Mouse (Mus musculus) natural killer cell, adult 2 months (primary cell): ENCODE measurements around the gene Synpo2.

Source experiments
- DNase-seq, 2 experiments: peaks; one replicate each; pipeline ENCODE4 v3.0.0; 2022; ENCODE audit warnings: low spot score in 2 of 2

Synpo2 gene

GRCm38 (mm10) chr3:123205065-123205464, 30.9 kb downstream of the Synpo2 start:
- no peak for DNase-seq

DNA sequence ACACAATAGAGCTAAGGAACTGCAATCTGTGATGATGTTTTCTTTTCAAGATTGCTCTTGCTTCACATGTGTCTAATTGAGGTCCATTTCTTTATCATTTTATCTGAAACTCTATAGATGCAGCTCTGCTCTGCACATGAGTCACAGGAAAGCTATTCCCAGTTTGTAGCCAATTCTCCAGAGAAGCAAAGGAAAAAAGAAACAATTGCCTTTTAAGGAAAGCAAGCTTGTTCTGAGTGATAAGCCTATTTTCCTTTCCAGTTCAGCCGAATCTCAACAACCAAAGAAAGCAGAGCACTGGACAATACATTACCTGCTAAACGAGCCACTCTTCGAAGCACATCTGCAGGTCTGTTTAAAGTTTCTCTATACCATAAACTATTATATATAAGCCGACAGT, 31.3 kb downstream of the Synpo2 start:
- no peak for DNase-seq

DNA sequence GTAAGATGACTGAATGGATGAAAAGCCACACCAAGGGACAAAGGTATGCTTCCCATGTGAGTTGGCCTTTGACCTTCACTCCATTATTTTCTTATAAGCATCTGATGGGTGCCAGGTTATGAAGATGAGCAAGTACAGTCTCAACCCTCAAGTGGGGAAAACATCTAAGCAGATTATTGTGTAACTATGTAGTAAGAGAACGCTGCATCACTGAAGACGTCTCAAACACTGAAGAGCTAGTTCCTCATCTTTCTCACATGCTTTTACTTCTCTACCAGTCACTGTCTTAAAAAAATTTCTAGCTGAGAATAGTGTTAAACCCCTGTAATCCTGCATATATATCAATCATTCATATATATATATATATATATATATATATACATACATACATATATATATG, 34.2 kb downstream of the Synpo2 start:
- no peak for DNase-seq

- no peak for DNase-seq
These were observed 42.2 kb downstream of the Synpo2 start for GRCm38 (mm10) chr3:123193740-123194139.

GRCm38 (mm10) chr3:123191602-123192001, 44.3 kb downstream of the Synpo2 start:
- DNase-seq = no peak

DNA sequence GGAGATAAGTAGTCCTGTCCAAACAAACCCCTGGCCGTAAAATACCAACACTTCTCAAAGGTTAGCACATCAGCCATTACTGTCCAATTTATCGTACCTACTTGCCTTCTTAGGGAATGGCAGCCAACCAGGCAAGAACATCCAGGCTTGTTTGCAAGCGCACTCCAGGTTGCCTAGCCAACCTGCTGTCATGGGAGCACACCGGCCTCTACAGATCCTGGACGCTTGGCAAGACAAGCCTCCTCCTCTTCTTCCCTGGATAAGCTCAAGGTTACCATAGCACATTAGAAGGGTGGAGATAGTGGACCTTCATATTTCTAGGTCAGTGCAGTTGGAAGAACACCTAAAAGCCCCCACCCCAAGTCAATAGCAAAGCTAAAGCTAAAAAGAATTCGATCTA, 45.6 kb downstream of the Synpo2 start:
- no peak for DNase-seq

- DNase-seq = no peak
These were observed 46.1 kb downstream of the Synpo2 start for GRCm38 (mm10) chr3:123189826-123190225.

GRCm38 (mm10) chr3:123188616-123189230, 47.2 kb downstream of the Synpo2 start:
- no peak for DNase-seq

DNA sequence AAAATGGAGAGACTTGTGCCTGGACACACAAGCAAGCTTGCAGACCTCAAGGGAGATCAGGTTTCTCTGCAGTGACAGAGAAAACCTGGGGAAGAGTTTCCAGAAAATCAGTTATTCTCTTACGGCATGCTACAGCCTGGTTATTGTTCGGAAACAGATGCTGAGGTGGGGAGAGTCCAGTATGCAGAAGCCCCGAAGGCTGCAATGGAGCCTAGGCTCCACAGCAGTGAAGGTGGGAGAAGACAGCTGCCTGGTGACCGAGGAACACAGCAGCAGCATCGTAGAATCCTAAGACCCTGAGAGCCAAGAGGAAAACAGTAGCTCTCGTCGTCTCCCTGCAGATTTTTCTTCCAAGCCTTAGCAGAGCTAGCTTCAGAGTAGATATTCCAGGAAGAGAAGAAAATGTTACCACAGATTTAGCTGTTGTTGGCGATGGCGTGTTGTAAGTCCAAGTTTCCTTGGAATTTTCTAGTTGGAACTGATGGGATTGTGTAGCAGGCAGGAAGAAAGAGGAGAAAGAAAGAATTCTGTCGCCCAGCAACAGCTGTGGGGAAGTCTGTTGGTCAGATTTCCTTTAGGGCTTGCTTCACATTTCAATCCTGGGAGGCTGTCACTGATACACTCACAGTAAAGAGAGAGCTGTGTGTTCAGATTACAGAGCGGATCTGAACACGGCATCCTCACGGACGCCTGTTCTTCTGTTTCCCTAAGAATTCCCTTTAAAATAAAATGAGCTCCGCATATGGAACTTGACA, 48.4 kb downstream of the Synpo2 start:
- DNase-seq = no peak

DNA sequence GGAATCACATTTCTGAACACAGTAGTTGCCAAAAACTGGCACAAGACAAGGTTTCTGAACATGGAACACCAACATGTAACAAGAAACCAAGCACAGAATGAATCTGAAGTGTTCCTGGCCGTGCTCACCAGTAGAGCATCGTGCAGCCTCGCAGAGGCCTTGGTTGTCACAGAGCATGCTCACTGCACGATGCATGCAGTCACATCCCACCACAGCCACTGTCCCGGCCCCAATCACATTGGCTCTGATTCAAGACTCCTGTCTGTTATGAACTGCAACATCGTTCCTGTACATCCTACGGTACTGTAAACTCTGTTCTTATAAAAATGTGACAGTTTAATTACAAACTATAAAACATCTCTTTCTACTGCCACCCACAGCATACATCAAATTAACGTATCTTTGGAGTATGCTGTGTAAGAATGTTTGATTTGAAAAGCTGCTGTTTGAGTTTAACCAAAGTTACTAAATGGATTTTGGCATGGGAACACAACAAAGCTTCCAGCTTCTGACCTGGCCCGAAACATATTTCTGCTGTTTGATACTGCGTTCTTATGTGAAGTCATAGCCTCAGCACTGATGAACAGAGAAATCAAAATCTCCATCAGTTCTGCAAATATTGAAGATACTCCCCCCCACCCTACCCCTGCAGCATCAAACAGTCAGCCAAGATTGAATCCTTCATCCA, 50.6 kb downstream of the Synpo2 start:
- no peak for DNase-seq

DNA sequence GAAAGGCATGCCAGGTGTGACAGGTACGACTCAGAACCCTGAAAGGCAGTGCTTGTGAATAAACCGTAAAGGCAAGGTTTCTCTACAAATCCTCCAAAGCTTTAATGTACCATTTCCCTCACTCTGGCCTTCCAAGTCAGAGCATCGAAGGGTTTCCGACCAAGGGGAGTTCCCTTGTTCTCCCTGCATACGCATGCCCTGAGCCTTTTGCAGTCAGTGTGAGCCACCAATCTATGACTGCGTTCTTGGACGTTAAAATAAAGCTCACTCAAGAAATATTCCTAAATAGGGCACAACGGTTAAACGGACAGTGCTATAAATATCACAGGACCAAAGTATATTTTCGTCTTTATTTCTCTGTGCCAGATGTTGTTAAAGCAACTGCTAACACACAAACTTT, 51.7 kb downstream of the Synpo2 start:
- no peak for DNase-seq

DNA sequence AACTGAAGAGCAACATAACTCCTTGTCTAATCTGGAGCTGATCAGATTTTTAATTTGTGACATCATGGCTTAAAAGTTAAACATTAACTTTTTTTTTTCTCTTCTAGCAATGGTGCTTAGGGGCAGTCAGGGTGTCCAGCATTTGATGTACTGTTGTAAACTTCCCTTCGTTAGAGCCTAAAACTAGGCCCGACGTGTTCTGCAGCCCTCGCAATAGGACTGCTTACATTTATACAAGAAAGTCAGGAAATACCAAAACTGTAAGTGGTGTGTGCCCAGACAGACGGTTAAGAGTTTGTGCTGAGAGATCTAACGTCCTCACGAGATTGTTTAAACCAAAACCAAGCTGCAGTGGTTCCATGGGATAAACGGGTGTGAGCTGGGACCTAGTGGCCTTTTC, 56.4 kb downstream of the Synpo2 start:
- no peak for DNase-seq

- DNase-seq = no peak
These were observed 56.9 kb downstream of the Synpo2 start for GRCm38 (mm10) chr3:123179041-123179440.

DNA sequence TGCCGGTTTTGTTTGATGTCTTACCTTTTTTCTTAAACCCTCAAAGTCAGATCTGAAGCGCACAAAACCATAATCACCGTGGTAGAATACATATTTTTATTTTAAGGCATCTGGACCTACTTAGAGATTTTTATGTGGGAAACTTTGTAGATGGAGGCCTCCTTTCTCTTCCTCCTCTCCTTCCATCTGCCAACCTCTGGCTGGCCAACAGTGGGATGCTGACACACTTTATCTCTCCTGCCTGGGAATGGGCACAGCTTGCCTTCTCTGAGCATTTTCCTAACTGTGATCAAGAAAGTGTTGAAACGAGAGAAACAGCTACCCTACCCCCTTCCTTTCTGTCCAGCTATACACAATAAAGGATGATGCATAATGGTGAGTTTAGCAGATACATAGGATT, 57.5 kb downstream of the Synpo2 start:
- no peak for DNase-seq

DNA sequence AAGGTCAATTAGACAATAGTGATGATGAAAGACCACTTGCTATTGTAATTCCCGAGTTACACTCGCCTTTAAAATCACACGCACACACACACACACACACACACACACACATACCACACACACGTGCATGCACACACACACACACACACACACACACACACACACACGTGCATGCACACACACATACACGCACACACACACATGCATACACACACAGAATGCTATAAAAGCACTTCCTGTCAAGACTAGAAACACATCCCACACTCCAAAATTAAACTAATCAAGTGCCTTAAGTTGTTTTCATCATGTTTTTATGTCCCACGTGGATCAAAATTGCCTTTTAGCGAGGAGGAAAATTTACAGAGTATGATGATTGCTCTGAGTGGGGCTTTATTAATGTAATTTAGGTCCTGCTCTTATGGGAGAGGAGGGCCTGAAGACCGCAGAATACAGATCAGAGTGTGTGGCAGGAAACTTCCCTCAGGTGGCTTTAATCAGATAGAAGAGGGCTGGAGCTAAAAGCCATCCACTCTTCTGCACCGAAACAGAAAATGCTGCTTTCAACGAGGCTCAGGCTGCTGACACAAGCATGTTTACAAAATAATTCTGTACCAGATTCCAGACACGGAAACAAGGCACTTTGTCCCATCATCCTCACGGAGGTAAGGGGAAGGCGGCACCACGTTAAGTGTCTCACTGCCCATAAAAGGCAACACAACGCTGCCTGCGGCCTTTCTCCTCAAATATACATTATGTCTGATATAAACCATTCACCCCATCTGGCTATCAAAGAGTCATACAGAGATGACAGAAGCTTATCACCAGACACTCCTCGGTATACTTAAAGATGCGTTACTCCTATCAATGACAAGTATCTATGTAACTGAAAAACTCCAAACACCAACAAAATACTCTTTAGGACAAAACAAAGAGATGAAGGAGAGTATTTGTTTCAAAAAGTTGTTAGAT, 59.3 kb downstream of the Synpo2 start:
- no peak for DNase-seq

- DNase-seq = no peak
These were observed 60.8 kb downstream of the Synpo2 start for GRCm38 (mm10) chr3:123175142-123175541.

DNA sequence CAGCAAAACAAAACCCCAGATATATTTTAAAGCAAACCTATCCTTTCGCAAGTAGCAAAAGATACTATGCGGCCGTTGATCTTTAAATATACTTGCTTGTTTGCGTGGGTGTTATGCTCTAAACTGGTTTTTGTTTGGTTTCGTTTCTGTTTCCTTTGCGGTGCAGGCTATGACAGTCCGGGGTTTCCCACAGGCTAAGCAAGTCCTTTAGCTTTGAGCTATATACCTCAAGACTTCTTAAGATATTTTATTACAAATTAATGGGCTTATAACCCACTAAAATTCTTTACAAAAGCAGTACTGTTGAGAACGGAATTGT, 61.6 kb downstream of the Synpo2 start:
- DNase-seq = peak; percentile 9 to 37

DNA sequence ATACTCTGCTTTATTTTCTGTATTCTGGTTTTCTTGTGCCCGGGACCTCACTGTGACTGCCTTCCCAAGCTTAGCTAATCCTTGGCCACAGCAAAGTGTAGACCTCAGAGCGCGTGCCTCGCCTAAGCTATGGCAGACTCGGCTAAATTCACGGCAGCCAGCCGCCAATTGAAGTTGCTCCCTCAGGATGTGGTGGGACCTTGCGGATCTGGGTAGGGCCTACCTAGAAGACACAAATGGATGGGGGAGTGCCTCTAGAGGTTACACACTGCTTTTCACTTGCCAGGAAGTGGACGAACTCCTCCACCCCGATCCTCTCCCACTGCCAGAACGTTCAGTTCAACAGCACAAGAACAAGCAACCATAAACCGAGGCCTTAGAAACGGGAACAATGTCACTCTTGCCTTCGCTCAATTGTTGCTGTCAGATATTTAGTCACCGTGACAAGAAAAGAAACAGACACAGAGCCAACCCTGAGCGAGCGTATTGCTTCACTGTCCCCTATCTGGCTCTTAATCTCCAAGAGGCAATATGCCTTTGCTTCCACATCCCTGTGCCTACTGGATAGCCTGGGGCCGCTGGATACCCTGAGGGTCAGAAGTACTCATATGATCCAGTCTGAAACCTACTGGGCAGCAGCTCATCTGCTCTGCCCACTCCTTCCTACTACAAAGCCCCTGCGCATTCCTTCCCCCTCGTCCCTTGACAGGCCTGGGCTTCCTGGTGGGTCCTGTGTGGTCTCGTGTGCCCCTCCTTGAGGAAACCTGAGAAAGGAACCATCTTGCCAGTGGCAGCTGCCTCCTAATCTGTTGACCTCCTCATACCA, 62.2 kb downstream of the Synpo2 start:
- no peak for DNase-seq

GRCm38 (mm10) chr3:123172151-123172550, 63.8 kb downstream of the Synpo2 start:
- no peak for DNase-seq

GRCm38 (mm10) chr3:123169398-123169797, 66.6 kb downstream of the Synpo2 start:
- DNase-seq = no peak

GRCm38 (mm10) chr3:123168815-123169214, 67.1 kb downstream of the Synpo2 start:
- DNase-seq = peak; percentile 49 to 51
